Mouse (Mus musculus) c-Kit-positive CD71-negative TER-119-negative erythroid progenitor cells, embryonic 14.5 days (primary cell): Measurements from ENCODE around the gene Gm8857.
"Not testable (repeated sequence)": the region's sequence is repeated elsewhere in the genome, so short reads cannot be mapped to it uniquely, and the experiment has no call there.

Experiments
- DNase-seq: peaks from one replicate; pipeline ENCODE4 v3.0.0-alpha.2; 2013; ENCODE audit warnings: low read depth

Gm8857 gene

GRCm38 (mm10) chr5:10947505-10947904, at the start of gene Gm8857, which contains the start of gene Gm8871:
Gene Gm8857 (plus strand): TSS chr5:10947807.
Gene Gm8871 (plus strand): TSS chr5:10947805.
- not testable (repeated sequence) for DNase-seq

GRCm38 (mm10) chr5:10953512-10953911, 5.9 kb downstream of the Gm8857 start:
- DNase-seq, result not testable (repeated sequence)

- not testable (repeated sequence) for DNase-seq
Observed at GRCm38 (mm10) chr5:10958057-10958456, 10.4 kb downstream of the Gm8857 start.
